Mouse (Mus musculus): Measurements from ENCODE around the gene Dand5.

- TF ChIP-seq GATA1 (IDR thresholded peaks at IDR 0.05; ENCODE audit: borderline replicate concordance, low read length) = no peak
- TF ChIP-seq FLI1 (IDR thresholded peaks at IDR 0.05; ENCODE audit: low read length) = no peak
Observed at GRCm38 (mm10) chr8:84782680-84783079, 39.9 kb downstream of the Dand5 start.
